Mouse (Mus musculus): ENCODE data around the gene Pus7l.
"Not testable (repeated sequence)": the region's sequence is repeated elsewhere in the genome, so short reads cannot be mapped to it uniquely, and the experiment has no call there.

Pus7l gene

GRCm38 (mm10) chr15:94542567-94543408 lies 559 bp downstream of the Pus7l start:
- no peak for DNase-seq (ENCODE audit: low spot score in 2 of 2)

GRCm38 (mm10) chr15:94539296-94539695 lies 4.1 kb downstream of the Pus7l start:
- no peak for DNase-seq (ENCODE audit: low spot score in 2 of 2)

- no peak for DNase-seq (ENCODE audit: low spot score in 2 of 2)
Observed at GRCm38 (mm10) chr15:94535521-94535920, 7.8 kb downstream of the Pus7l start.

GRCm38 (mm10) chr15:94532956-94533355 lies 10.4 kb downstream of the Pus7l start:
- no peak for DNase-seq (ENCODE audit: low spot score in 2 of 2)

GRCm38 (mm10) chr15:94532306-94532705 lies 11.0 kb downstream of the Pus7l start:
- no peak for DNase-seq (ENCODE audit: low spot score in 2 of 2)

GRCm38 (mm10) chr15:94530519-94530918 lies 12.8 kb downstream of the Pus7l start:
- no peak for DNase-seq (ENCODE audit: low spot score in 2 of 2)

- DNase-seq (ENCODE audit: low spot score in 2 of 2): no peak
Observed at GRCm38 (mm10) chr15:94524956-94525355, 18.4 kb downstream of the Pus7l start.

GRCm38 (mm10) chr15:94523251-94523650 lies 20.1 kb downstream of the Pus7l start:
- DNase-seq (ENCODE audit: low spot score in 2 of 2): no peak

- DNase-seq (ENCODE audit: low spot score in 2 of 2): no peak
Observed at GRCm38 (mm10) chr15:94520959-94521358, 22.4 kb downstream of the Pus7l start.

- DNase-seq (ENCODE audit: low spot score in 2 of 2): peak; percentile 6 to 11
Observed at GRCm38 (mm10) chr15:94520205-94520900, 23.0 kb downstream of the Pus7l start.

- no peak for DNase-seq (ENCODE audit: low spot score in 2 of 2)
Observed at GRCm38 (mm10) chr15:94517913-94518491, 25.3 kb downstream of the Pus7l start.

- no peak for DNase-seq (ENCODE audit: low spot score in 2 of 2)
Observed at GRCm38 (mm10) chr15:94503451-94504215, 39.7 kb downstream of the Pus7l start.

- DNase-seq (ENCODE audit: low spot score in 2 of 2): no peak
Observed at GRCm38 (mm10) chr15:94499260-94499659, 44.1 kb downstream of the Pus7l start.

GRCm38 (mm10) chr15:94495936-94496335 lies 47.4 kb downstream of the Pus7l start:
- no peak for DNase-seq (ENCODE audit: low spot score in 2 of 2)

GRCm38 (mm10) chr15:94494445-94494844 lies 48.9 kb downstream of the Pus7l start:
- DNase-seq (ENCODE audit: low spot score in 2 of 2): no peak

GRCm38 (mm10) chr15:94489433-94489832 lies 53.9 kb downstream of the Pus7l start:
- DNase-seq (ENCODE audit: low spot score in 2 of 2): no peak

- DNase-seq (ENCODE audit: low spot score in 2 of 2): not testable (repeated sequence)
Observed at GRCm38 (mm10) chr15:94488028-94488427, 55.3 kb downstream of the Pus7l start.

GRCm38 (mm10) chr15:94482555-94482954 lies 60.8 kb downstream of the Pus7l start:
- DNase-seq (ENCODE audit: low spot score in 2 of 2): no peak

GRCm38 (mm10) chr15:94480792-94481191 lies 62.6 kb downstream of the Pus7l start:
- DNase-seq (ENCODE audit: low spot score in 2 of 2): no peak

- no peak for DNase-seq (ENCODE audit: low spot score in 2 of 2)
Observed at GRCm38 (mm10) chr15:94480248-94480647, 63.1 kb downstream of the Pus7l start.

- no peak for DNase-seq (ENCODE audit: low spot score in 2 of 2)
Observed at GRCm38 (mm10) chr15:94479513-94480136, 63.7 kb downstream of the Pus7l start.
